Mouse (Mus musculus): ENCODE data around the gene Zkscan14.

The Zkscan14 gene

DNA sequence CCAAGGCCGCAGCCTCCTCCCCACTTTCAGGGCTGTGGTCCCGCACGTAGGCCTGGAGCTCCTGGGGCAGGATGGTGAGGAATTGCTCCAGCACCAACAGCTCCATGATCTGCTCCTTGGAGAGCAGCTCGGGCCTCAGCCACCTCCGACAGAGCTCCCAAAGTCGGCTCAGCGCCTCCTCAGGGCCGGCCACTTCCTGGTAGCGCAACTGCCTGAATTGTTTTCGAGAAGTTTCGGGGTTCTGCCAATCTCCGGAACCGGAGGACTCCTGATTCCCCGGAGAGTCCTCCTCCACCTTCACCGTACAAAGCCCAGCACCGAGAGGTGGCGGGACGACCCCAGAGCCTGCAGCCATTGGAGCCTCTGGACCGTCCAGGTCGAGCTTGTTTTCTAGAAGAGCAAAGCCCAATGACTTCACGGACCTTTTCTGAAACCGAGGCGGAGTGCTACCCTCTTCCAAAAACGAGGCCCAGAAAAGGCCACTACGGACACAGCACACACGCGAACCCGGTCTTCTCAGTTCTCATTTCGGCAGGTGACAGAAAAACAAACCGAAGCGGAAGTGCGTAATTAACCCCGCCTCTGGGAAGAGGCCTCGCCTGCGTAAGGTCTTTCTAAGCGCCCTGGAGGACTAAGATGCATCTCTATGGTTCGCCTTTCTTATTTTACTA lies at the start of gene Zkscan14:
Gene Zkscan14, minus strand, starts transcription at position 548 of the 671 bp plus-strand sequence.
- no peak for TF ChIP-seq GATA4 (IDR thresholded peaks at IDR 0.05; ENCODE audit: insufficient replicate concordance, low read length)

DNA sequence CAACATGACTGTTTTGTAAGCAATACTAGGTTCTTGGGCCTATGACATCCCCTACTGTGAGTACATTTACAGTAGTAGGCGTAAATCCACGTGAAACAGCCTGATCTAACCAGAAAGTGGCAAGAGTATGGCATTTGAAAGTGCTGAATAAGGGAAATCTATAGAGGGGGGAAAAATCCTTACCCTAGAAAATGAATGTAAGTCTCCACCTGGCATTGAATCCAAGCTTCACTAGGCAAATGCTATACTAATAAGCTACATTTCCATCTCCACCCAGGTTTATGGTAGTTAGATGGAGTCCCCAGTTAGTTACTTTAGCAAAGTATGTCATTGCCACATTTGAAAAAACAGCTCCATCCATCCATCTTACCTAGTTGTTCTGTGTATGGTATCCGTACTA lies 47.9 kb upstream of the Zkscan14 start:
- no peak for TF ChIP-seq GATA4 (IDR thresholded peaks at IDR 0.05; ENCODE audit: insufficient replicate concordance, low read length)

DNA sequence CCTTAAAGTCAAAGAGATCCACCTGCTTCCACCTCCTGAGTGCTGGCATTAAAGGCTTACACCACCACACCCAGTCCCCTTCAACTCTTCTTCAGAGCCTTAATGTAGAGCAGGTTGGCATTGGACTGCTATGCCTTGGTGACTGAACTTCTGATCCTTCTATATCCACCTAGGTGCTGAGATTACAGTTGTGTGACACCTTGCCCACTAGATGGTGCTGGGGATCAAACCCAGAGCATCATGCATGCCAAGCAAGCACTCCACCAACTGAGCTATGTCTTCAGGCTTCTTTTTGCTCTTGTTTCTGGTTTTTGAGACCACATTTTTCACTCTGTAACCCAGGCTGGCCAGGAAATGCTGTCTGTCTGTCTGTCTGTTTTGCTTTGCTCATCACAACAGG lies 33.0 kb upstream of the Zkscan14 start:
- TF ChIP-seq GATA4 (IDR thresholded peaks at IDR 0.05; ENCODE audit: insufficient replicate concordance, low read length), result no peak

DNA sequence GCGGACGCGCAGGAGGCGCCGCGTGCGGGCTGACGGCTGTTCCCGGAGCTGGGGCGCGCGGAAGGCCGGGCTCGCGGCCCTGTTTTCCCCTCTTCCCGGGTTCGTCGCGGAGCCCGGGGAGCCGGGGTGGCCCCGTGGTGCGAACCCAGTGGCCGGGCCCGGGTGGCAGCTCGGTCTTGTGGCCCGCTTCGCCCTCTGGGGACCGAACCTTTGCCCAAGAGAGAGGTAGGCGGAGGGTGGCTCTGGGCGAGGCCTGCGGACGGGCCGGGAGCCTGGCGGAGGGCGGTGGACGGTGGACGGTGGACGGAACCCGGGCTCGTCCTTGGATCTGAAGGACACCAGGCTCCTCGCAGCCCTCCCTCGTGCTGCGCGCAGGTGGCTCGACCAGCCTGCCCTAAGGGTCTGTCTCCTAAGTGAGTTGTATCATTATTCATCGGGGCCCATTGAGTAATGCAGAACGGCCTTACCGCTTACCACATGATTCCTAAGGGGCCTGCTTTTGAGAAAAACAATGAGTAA lies 30.3 kb upstream of the Zkscan14 start:
- no peak for TF ChIP-seq GATA4 (IDR thresholded peaks at IDR 0.05; ENCODE audit: insufficient replicate concordance, low read length)

DNA sequence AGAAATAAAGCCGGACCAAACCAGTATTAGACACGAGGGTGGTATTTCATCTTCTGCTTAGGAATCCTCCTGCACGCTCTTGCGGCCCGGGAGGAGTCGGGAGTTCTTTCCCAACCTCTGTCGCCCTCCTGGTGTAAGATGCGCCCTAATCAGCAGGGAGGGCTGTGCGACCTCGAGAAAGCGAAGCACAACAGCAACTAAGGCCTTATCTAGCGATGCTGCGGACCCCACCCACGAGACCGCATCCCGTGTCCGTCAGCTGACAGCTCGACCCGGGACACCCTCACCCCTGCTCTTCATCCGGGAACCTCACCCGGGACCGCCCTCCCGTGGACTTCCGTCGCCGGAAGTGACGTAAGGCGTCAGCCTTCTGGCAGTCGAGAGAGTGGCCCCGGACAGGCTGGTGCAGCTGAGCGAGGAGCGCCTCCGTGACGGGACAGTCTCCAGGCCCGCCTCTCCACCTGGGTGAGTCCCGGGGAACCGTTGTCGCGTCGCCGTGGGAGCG lies 29.8 kb upstream of the Zkscan14 start, which contains the start of gene Zfp655:
Gene Zfp655, plus strand, starts transcription at position 349 of the 505 bp plus-strand sequence.
- peak; percentile 94 for TF ChIP-seq GATA4 (IDR thresholded peaks at IDR 0.05; ENCODE audit: insufficient replicate concordance, low read length)

DNA sequence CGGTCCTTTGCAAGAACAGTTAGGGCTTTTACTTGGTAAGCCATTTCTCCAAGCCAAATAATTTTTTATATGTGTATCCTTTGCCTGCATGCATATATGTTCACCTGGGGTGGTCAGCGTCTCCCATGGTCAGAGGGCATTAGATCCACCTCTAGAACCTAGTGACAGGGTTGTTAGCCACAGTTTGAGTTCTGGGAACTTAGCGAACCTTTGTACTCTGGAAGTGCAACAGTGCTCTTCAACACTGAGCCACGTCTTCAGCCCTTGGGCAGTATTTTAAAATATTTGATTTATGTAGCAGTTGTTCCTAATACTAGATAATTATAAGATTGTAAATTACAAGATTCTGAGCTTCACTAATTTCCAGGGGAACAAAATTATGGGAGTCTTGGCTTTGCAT lies 29.0 kb upstream of the Zkscan14 start:
- TF ChIP-seq GATA4 (IDR thresholded peaks at IDR 0.05; ENCODE audit: insufficient replicate concordance, low read length), result no peak

DNA sequence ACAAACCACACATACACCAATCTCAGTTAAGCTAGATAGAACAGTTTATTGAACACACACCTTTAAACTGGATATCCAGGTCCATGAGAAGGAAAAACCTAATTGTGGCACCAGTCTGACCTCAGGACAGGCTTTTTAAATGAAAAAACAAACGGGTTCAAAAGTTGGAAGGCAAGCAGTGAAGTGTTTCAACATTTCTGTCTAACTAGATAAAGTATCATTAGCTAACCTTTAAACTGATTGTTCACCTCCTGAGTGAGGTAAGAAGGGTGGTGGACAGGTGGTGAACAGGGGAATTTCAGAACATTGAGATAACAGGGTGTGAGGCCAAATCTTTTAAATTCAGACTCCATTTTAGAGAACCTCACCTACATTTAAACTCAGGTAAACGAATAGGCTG lies 24.8 kb upstream of the Zkscan14 start:
- peak; percentile 65 for TF ChIP-seq GATA4 (IDR thresholded peaks at IDR 0.05; ENCODE audit: insufficient replicate concordance, low read length)

DNA sequence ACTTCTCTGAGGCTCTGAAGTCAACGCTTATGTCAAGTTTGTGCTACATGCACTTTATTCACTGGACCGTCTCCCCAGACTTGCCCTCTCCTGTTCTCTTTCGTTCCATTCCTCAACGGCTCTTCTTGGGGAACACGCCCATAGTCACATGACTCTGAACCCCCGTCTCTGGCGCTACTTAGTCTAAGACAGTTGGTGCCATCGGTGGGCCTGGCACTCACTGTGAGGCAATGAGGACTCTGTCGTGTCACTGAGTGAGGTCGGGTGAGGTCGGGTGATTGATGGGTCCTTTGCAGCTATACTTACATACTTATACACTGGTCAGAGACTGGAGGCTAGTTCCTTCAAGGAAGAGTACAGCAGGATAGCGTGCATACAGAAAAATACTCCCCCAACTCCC lies 21.7 kb upstream of the Zkscan14 start:
- TF ChIP-seq GATA4 (IDR thresholded peaks at IDR 0.05; ENCODE audit: insufficient replicate concordance, low read length), result no peak

DNA sequence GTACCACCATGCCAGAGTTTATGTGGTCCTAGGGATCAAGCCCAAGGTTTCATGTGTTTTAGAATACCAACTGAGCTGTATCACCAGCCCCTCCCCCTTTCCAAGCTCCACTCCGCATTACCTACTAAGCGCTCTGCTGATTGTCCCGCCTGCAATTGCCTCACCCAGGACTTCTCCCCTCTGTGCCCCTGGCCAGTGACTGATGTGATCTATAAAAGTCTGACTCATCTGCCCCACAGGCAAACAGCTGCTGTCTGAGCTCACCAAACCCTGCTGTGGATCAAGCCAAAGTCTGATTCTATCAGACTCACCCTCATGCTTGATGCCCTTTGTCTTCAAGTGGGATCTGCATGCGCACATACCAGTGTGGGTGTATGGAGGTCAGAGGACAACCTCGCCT lies 21.2 kb upstream of the Zkscan14 start:
- TF ChIP-seq GATA4 (IDR thresholded peaks at IDR 0.05; ENCODE audit: insufficient replicate concordance, low read length), result no peak

DNA sequence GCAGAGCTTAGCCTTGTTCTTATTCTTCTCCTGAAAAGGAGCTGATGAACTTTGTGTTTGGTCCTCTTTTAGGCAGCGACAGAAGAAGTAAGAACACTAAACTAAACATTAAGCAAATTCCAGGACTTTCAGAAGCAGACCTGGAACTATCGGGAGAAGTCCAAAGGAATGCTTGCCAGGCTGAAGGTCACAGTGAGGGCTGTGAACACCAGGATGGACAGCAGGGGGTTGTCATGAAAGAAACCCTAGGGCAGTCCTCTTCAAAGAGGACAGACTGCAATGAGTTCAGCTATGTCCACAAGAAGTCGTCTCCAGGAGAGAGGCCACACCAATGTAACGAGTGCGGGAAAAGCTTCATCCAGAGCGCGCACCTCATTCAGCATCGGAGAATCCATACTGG lies 18.3 kb upstream of the Zkscan14 start:
- no peak for TF ChIP-seq GATA4 (IDR thresholded peaks at IDR 0.05; ENCODE audit: insufficient replicate concordance, low read length)

DNA sequence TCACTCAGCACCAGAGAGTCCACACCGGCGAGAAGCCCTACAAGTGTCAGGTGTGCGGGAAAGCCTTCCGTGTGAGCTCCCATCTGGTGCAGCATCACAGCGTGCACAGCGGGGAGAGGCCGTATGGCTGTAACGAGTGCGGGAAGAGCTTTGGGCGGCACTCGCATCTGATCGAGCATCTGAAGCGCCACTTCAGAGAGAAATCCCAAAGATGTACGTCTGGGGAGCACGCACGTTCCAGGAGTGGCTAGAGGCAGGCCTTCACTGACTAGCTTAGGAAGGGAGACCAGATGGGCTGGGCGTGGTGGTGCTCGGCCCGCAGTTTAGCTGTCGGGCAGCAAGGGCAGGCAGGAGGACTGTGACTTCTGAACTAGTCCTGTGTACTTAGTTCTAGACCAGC lies 17.0 kb upstream of the Zkscan14 start:
- no peak for TF ChIP-seq GATA4 (IDR thresholded peaks at IDR 0.05; ENCODE audit: insufficient replicate concordance, low read length)

DNA sequence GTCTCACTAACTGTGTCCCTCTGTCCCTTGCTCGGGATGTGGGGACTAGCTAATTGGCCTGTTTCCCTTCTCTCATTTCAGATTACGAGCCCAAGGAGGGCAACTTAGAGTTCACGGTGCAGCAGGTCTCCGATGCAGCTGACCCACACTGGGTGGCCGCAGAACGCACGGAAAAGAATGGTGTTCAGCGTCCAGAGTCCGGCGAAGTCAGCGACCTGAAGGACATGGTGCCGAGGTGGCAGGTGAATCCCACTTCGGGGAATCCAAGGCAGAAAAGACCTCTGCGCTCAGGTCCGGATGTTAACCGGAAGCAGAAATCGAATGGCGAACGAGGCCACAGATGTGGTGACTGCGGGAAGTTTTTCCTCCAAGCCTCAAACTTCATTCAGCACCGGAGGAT lies 16.5 kb upstream of the Zkscan14 start:
- no peak for TF ChIP-seq GATA4 (IDR thresholded peaks at IDR 0.05; ENCODE audit: insufficient replicate concordance, low read length)

DNA sequence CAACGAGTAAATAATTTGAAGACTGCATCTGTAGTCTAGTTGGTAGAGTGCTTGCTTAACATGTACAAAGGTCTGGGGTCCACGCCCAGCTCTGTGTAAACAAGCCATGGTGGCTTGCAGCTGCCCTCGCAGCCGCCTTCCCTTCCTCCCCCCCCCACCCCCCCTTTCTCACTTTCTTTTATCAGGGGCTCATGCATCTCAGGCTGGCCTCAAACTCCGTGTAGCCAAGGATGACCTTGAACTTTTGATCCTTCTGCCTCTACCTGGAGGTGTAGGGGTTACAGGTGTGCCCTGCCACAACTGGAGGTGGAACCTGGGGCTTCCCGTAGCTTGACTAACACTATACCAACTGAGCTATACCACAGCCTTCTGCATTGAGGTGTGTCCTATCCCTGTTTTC lies 16.1 kb upstream of the Zkscan14 start:
- no peak for TF ChIP-seq GATA4 (IDR thresholded peaks at IDR 0.05; ENCODE audit: insufficient replicate concordance, low read length)

DNA sequence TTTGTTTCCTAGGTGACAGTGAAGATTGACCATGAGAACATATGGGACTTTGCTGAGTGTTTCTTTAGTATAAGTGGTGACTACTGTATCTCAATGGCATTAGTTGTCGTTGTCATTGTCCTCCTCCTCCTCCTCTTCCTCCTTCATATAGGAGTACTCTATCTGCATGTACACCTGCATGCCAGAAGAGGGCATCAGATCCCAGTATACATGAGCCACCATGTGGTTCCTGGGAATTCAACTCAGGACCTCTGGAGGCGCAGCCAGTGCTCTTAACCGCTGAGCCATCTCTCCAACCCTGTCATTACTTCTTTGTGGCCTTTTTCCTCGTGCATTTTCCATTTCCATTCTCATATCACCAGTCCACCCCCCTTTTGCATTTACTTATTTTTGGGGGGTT lies 13.0 kb upstream of the Zkscan14 start:
- no peak for TF ChIP-seq GATA4 (IDR thresholded peaks at IDR 0.05; ENCODE audit: insufficient replicate concordance, low read length)

DNA sequence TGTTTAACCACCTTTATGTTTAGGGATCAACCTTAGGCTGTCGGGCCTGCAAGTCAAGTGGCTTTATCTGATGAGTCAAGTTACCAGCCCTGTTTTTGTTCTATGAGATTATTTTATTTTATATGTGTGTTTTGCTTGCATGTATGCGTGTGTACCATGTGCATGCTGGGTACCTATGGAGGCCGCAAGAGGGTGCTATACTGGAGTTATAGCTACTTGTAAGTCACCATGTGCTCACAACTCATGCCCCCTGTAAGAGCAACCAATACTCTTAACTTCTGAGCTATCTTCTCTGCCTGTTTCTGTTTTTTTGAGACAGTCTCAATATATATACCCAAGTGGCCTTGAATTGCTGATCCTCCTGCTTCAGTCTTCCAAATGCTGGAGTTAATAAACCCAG lies 11.8 kb upstream of the Zkscan14 start:
- TF ChIP-seq GATA4 (IDR thresholded peaks at IDR 0.05; ENCODE audit: insufficient replicate concordance, low read length), result no peak

DNA sequence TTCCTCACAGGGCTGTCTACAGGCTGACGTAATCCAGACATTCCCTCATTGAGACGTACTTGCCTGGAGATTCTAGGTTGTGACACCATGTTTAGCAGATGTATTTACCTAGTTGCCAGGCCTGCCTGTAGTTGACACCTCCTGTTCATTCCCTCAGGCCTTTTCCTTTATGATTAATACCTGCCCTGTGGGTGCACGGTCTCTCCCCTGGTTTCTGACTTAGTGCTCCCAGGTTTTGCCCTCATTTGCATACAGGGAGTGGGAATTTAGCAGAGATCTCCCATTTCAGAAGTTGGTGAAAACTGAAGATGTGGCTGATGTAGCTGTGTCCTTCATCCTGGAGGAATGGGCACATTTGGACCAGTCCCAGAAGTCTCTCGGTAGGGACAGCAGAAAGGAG lies 10.5 kb upstream of the Zkscan14 start:
- no peak for TF ChIP-seq GATA4 (IDR thresholded peaks at IDR 0.05; ENCODE audit: insufficient replicate concordance, low read length)

DNA sequence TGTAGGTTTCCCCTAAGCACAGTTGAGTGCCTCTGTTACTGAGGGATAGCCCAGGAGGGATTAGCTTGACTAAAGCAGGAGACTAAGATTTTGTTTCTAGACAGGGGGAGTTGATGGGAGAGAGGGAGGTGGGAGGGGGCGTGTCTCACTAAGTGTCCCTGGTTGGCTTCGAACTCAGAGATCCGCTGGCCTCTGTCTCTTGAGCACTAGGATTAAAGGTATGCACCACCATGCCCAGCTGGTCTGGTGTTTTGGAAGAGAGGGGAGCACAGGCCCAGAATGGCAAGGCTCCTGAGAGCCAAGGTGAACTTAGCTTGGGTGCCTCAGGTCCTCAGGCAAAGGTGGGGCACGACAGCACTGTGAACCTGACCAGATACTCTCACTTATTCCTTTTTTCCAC lies 9.7 kb upstream of the Zkscan14 start:
- TF ChIP-seq GATA4 (IDR thresholded peaks at IDR 0.05; ENCODE audit: insufficient replicate concordance, low read length), result no peak
